Mouse (Mus musculus): ENCODE data around the gene H2-K1. TPM values are rescaled to one million over a fixed set of nuclear protein-coding genes. Genes with fewer than 3 reads are reported as not detected.

Gene H2-K1
- 5,020 and 5,402 TPM in 2 replicates for polyA plus RNA-seq (2012; rRNA removed)

- under 1% methylated on average over 30 of the region's 30 CpGs for WGBS
- peak; percentile 85 for DNase-seq (ENCODE audit: low read depth, low spot score)
These were observed at the start of gene H2-K1 for GRCm38 (mm10) chr17:34000150-34000537. Gene H2-K1 (minus strand): TSS chr17:34000347.

- WGBS, result 89% methylated on average over 5 of the region's 5 CpGs
- DNase-seq (ENCODE audit: low read depth, low spot score), result no peak
These were observed 47.4 kb upstream of the H2-K1 start for GRCm38 (mm10) chr17:34047404-34048050.

GRCm38 (mm10) chr17:34045941-34046340 lies 45.8 kb upstream of the H2-K1 start:
- no peak for DNase-seq (ENCODE audit: low read depth, low spot score)
- 82% methylated on average over 14 of the region's 14 CpGs for WGBS

GRCm38 (mm10) chr17:34039562-34040450 lies 39.7 kb upstream of the H2-K1 start:
- WGBS, result 17% methylated on average over 17 of the region's 17 CpGs
- DNase-seq (ENCODE audit: low read depth, low spot score), result no peak

- no peak for DNase-seq (ENCODE audit: low read depth, low spot score)
- 7% methylated on average over 28 of the region's 28 CpGs for WGBS
These were observed 38.9 kb upstream of the H2-K1 start, which contains the start of gene Col11a2 for GRCm38 (mm10) chr17:34038878-34039561. Gene Col11a2 (plus strand): TSS chr17:34039437.

GRCm38 (mm10) chr17:34038440-34038839 lies 38.3 kb upstream of the H2-K1 start:
- 10% methylated on average over 21 of the region's 21 CpGs for WGBS
- DNase-seq (ENCODE audit: low read depth, low spot score), result no peak

GRCm38 (mm10) chr17:34037241-34037640 lies 37.1 kb upstream of the H2-K1 start:
- WGBS, result 84% methylated on average over 7 of the region's 7 CpGs
- DNase-seq (ENCODE audit: low read depth, low spot score), result no peak

GRCm38 (mm10) chr17:34036647-34037046 lies 36.5 kb upstream of the H2-K1 start:
- 85% methylated on average over 10 of the region's 10 CpGs for WGBS
- no peak for DNase-seq (ENCODE audit: low read depth, low spot score)

- WGBS, result 92% methylated on average over 9 of the region's 9 CpGs
These were observed 35.4 kb upstream of the H2-K1 start for GRCm38 (mm10) chr17:34035517-34035916.

GRCm38 (mm10) chr17:34034064-34034463 lies 33.9 kb upstream of the H2-K1 start:
- DNase-seq (ENCODE audit: low read depth, low spot score), result no peak
- WGBS, result 76% methylated on average over 10 of the region's 10 CpGs

More at GRCm38 (mm10) chr17:34035517-34035916, 35.4 kb upstream of the H2-K1 start:
- DNase-seq (ENCODE audit: low read depth, low spot score), result no peak

- WGBS, result 92% methylated on average over 9 of the region's 9 CpGs
- DNase-seq (ENCODE audit: low read depth, low spot score), result no peak
These were observed 33.3 kb upstream of the H2-K1 start for GRCm38 (mm10) chr17:34033441-34033840.

- no peak for DNase-seq (ENCODE audit: low read depth, low spot score)
- 29% methylated on average over 9 of the region's 9 CpGs for WGBS
These were observed 32.7 kb upstream of the H2-K1 start for GRCm38 (mm10) chr17:34032806-34033205.

- 1% methylated on average over 37 of the region's 48 CpGs for WGBS
- no peak for DNase-seq (ENCODE audit: low read depth, low spot score)
These were observed 32.1 kb upstream of the H2-K1 start for GRCm38 (mm10) chr17:34032174-34032632.

GRCm38 (mm10) chr17:34031465-34032173 lies 31.5 kb upstream of the H2-K1 start, which contains the start of the genes Slc39a7 and Rxrb:
Gene Slc39a7 (minus strand): TSS chr17:34031682.
Gene Rxrb (plus strand): TSS chr17:34031812.
- WGBS, result under 1% methylated on average over 88 of the region's 88 CpGs
- DNase-seq (ENCODE audit: low read depth, low spot score), result peak; percentile 84

- DNase-seq (ENCODE audit: low read depth, low spot score), result no peak
- 2% methylated on average over 20 of the region's 20 CpGs for WGBS
These were observed 30.7 kb upstream of the H2-K1 start for GRCm38 (mm10) chr17:34030861-34031326.

- 75% methylated on average over 21 of the region's 21 CpGs for WGBS
- no peak for DNase-seq (ENCODE audit: low read depth, low spot score)
These were observed 29.9 kb upstream of the H2-K1 start for GRCm38 (mm10) chr17:34029890-34030595.

GRCm38 (mm10) chr17:34029150-34029889 lies 29.2 kb upstream of the H2-K1 start:
- WGBS, result 86% methylated on average over 18 of the region's 18 CpGs
- DNase-seq (ENCODE audit: low read depth, low spot score), result no peak

Measured in large intestine, adult 2 months (tissue).